Mouse (Mus musculus): Measurements from ENCODE around the gene Adam33. TPM values are rescaled to one million over a fixed set of nuclear protein-coding genes. Genes with fewer than 3 reads are reported as not detected.

The Adam33 gene
- polyA plus RNA-seq, 1 experiment from 2014 or later, result 0.59 TPM

DNA sequence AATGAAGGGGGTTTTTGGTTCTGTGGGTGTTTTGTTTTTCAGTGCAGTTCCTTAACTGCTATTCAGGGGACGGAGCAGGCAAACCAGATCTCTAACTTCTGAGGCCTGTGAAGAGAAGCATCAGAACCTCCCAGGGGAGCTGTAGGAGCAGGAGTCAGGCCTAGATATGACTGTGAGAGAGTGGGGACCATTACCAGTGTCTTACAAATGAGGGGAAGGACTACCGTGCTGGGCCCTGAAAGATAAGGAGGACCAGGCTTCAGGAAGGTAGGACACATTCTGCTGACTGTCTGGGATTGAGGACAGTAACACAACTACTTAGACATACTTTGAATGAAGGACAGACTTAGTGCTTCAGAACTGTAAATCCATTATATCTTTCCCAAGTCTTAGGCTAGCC is 54.5 kb downstream of the Adam33 start:
- H3K4me1 ChIP-seq (replicated peaks), result no peaks in the 10 kb centered on the region
- no peaks in the 10 kb centered on the region for H3K9me3 ChIP-seq
- no peak overlapping the region for H3K4me3 ChIP-seq
- peaks cover 63% of the 10 kb centered on the region for H3K36me3 ChIP-seq
- WGBS, result 86% methylated on average over 2 of the region's 2 CpGs
- H3K9ac ChIP-seq, result no peak overlapping the region
- H3K27me3 ChIP-seq, result no peaks in the 10 kb centered on the region
- no peak overlapping the region for H3K4me2 ChIP-seq
- ATAC-seq (ENCODE audit: low read depth), result no peak
- no peak overlapping the region for H3K27ac ChIP-seq (replicated peaks)

Small RNA genes within 50 kb of the gene (microRNA-seq; reads per million reads assigned to microRNA genes)
- not detected for gene Mir6973b

Other genes with a start within 250 kb of the Adam33 start
- 96.5 and 102 TPM in 2 replicates for gene 4930402H24Rik, start 157.4 kb downstream of the Adam33 start, polyA plus RNA-seq (2015; fragmentation: Nextera tagmentation; extraction: Ambion mirVana)
- gene Atrn, start 157.3 kb downstream of the Adam33 start, polyA plus RNA-seq (2015; fragmentation: Nextera tagmentation; extraction: Ambion mirVana), result 11.7 and 12.3 TPM in 2 replicates
- gene Gfra4, start 20.7 kb downstream of the Adam33 start, polyA plus RNA-seq (2015; fragmentation: Nextera tagmentation; extraction: Ambion mirVana), result 21.3 and 21.8 TPM in 2 replicates
- 0.13 and 0.36 TPM in 2 replicates for gene Siglec1, start 23.0 kb upstream of the Adam33 start, polyA plus RNA-seq (2015; fragmentation: Nextera tagmentation; extraction: Ambion mirVana)
- 5.1 and 6.0 TPM in 2 replicates for gene Hspa12b, start 63.5 kb upstream of the Adam33 start, polyA plus RNA-seq (2015; fragmentation: Nextera tagmentation; extraction: Ambion mirVana)
- not detected in 2 replicates for gene Gm11037, start 69.7 kb upstream of the Adam33 start, polyA plus RNA-seq (2015; fragmentation: Nextera tagmentation; extraction: Ambion mirVana)
- 88.3 and 99.0 TPM in 2 replicates for gene 1700037H04Rik, start 96.3 kb upstream of the Adam33 start, polyA plus RNA-seq (2015; fragmentation: Nextera tagmentation; extraction: Ambion mirVana)
- gene Cenpb, start 116.3 kb upstream of the Adam33 start, polyA plus RNA-seq (2015; fragmentation: Nextera tagmentation; extraction: Ambion mirVana), result 12.6 and 12.7 TPM in 2 replicates
- gene Cdc25b, start 123.1 kb upstream of the Adam33 start, polyA plus RNA-seq (2015; fragmentation: Nextera tagmentation; extraction: Ambion mirVana), result 32.5 and 40.3 TPM in 2 replicates
- 6.9 and 7.9 TPM in 2 replicates for gene Spef1, start 123.5 kb upstream of the Adam33 start, polyA plus RNA-seq (2015; fragmentation: Nextera tagmentation; extraction: Ambion mirVana)
- 30.9 and 39.7 TPM in 2 replicates for gene Ap5s1, start 143.3 kb upstream of the Adam33 start, polyA plus RNA-seq (2015; fragmentation: Nextera tagmentation; extraction: Ambion mirVana)
- 5.9 and 7.0 TPM in 2 replicates for gene Mavs, start 170.2 kb upstream of the Adam33 start, polyA plus RNA-seq (2015; fragmentation: Nextera tagmentation; extraction: Ambion mirVana)
- gene Pank2, start 198.7 kb upstream of the Adam33 start, polyA plus RNA-seq (2015; fragmentation: Nextera tagmentation; extraction: Ambion mirVana), result 30.5 and 35.6 TPM in 2 replicates

All from neural tube, embryonic 13.5 days (tissue).